Mouse (Mus musculus): ENCODE measurements at regions not wholly inside any gene's neighbourhood (a gene's known extent, or its start where the extent isn't known, plus 50 kb on each side); places are given as distances from the start of the nearest gene placed in this dataset.

DNA sequence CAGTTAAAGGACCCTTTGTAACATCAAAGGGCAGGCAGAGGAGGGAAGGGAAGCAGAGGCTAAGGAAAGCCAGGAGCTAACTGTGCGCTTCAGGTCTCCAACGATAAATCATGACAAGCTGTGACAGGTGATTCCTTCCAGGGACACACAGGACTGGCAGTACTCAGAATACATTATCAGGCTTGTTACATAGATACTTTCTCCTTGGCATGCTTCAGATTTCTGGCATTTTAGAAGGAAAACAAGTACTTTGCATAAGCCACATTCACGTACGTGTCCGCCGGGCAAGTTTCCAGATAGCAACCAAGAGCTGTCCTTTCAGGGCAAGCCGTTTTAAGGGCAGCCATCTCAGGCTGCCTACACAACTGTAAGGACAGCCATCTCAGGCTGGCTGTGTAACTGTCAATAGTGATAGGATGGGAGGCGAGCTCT lies 56.9 kb upstream of the Tgm3 start:
- no peak for DNase-seq

DNA sequence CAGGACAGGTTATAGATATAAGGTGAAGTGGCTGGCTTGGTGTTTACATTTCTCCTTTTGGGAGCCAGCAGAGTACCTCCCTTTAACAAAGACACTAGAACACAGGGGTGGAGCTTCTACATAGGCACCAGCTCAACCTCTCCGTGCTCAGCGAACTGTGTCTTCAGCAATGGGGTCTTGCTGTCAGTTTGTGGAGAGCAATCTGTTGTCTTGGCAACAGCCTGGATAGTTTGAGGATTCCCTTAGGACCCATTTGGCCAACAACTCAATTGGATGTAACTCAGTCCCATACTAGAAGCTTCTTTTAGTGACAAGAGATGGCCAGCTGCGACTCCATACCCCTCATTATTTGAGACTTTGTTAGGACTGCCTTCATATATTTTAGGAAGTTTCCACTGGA lies 54.0 kb upstream of the Tgm3 start:
- DNase-seq, result no peak

GRCm38 (mm10) chr2:129960364-129960763 lies 51.8 kb upstream of the Tgm3 start:
- no peak for DNase-seq

DNA sequence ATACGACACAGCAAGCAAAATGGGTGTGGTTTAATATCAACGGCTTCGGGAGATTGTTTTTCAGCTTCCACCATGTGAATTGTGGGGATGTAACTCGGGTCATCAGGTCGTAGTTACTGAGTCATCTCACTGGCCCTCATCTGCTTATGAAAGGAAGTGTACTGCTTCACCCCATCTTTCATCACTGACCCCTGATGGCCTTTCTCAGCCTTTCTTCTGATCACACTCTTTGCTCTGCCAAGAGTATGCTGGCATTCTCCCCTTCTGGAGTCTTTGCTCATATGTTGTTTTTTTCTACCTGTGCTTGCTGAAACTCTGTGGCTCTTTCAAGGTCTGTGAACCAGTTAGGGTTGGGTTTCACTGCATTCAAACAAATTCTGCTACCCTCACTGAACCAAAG lies 50.6 kb upstream of the Tgm3 start:
- no peak for DNase-seq

Measured in cerebellum, adult 18-20 months (tissue).